Mouse (Mus musculus) forebrain, embryonic 16.5 days (tissue): ENCODE results near the gene Dguok. TPM values are rescaled to one million over a fixed set of nuclear protein-coding genes. Genes with fewer than 3 reads are reported as not detected.

ENCODE experiments used
- ATAC-seq: fragments of 200-750 bp; cut with Nextera tagmentation; 2 replicates; pipeline ENCODE4 v1.8.0; 2017; ENCODE audit warnings: mild to moderate bottlenecking, moderate library complexity
- H3K27ac ChIP-seq: fragments of 300-500 bp; sonication (generic); 2 replicates; pipeline ENCODE4 v1.5.1; 2014; ENCODE audit warnings: low read length, control low read depth
- H3K27me3 ChIP-seq: fragments of 300-500 bp; sonication (generic); replicated peaks from 2 replicates; pipeline ENCODE4 v1.6.1; 2014; ENCODE audit warnings: low read length; ENCODE audit not compliant: control insufficient read depth, insufficient read depth
- H3K36me3 ChIP-seq: fragments of 300-500 bp; sonication (generic); 2 replicates; pipeline ENCODE4 v1.6.1; 2014; ENCODE audit not compliant: control insufficient read depth, insufficient read depth
- H3K4me1 ChIP-seq: fragments of 300-500 bp; sonication (generic); replicated peaks from 2 replicates; pipeline ENCODE4 v1.6.1; 2014; ENCODE audit warnings: low read length; ENCODE audit not compliant: control insufficient read depth, insufficient read depth
- H3K4me2 ChIP-seq: fragments of 300-500 bp; sonication (generic); 2 replicates; pipeline ENCODE4 v1.6.1; 2014; ENCODE audit warnings: mild to moderate bottlenecking, low read length, control low read depth
- H3K4me3 ChIP-seq: fragments of 300-500 bp; sonication (generic); replicated peaks from 2 replicates; pipeline ENCODE4 v1.5.1; 2014; ENCODE audit warnings: mild to moderate bottlenecking, low read length, control low read depth
- H3K9ac ChIP-seq: fragments of 300-500 bp; sonication (generic); replicated peaks from 2 replicates; pipeline ENCODE4 v1.6.1; 2014; ENCODE audit warnings: low read depth, low read length, control low read depth
- H3K9me3 ChIP-seq: fragments of 300-500 bp; sonication (generic); 2 replicates; pipeline ENCODE4 v1.6.1; 2016; ENCODE audit warnings: low read length; ENCODE audit not compliant: control insufficient read depth
- WGBS: fragments of 180-500 bp; shearing (Covaris S2); extraction: QIAGEN DNeasy Blood & Tissue Kit; methylation state at CpG from one replicate; pipeline ENCODE4 v1.1.7; 2014; 5-methylcytosine and 5-hydroxymethylcytosine counted together
- polyA plus RNA-seq: library from polyadenylated mRNA; unstranded; fragments of >200 nt; fragmentation: Nextera tagmentation; extraction: Ambion mirVana; gene quantifications from 2 replicates; pipeline ENCODE4 v1.2.1, GENCODE M21; 2015

Dguok gene
- polyA plus RNA-seq: 73.1 and 77.2 TPM in 2 replicates

DNA sequence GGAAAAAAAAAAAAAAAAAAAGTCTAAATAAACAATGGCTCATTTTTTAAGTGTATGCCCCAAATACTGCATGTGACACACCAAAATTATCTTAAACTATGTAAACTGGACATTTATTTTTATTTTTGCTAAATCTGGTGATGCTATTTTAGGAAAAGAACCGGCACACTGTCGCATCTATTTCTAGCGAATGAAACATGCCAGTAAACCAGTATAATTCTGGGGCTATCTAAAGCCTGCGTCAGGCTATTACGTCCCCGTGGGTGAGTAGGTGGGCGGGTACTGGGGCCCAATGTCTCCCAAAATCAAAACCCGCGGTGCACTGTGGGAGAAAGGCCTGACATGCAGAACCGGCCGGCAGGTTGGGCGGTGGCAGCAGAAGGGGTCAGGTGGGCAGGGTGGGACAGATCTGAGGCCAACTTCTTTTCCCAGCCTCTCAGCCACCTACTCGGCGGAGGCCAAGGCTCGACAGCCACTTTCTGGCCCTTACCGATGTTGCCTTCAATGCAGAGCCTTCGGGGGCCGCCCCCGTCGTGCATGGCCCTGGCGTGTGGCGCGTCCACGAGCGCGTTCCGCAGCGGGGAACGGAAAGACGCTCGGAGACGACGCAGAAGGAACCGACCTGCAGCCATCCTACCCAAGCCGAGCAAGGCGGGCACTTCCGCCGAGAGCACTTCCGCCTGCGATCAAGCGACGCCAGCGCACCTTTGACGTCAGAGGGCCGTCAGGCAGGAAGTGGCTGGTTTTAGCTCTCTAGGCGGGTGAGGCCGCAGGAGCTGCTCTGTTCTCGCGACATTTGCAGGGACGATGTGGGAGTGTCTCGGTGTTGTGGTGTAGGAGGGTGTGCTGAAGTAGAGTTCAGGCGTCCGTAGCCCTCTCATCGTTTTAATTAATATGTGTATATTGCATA is at the start of gene Dguok:
Gene Dguok, minus strand, starts transcription at position 712 of the 910 bp plus-strand sequence.
- Histone ChIP-seq H3K9ac (peak within 1 kb of the TSS; percentile 87), H3K36me3 (no peaks in the 10 kb centered on the region), H3K9me3 (no peaks in the 10 kb centered on the region), H3K27ac (peak within 1 kb of the TSS; percentile 97), H3K4me1 (peaks cover 17% of the 10 kb centered on the region), H3K4me2 (peak within 1 kb of the TSS; percentile 75), H3K4me3 (peak within 1 kb of the TSS; percentile 80), H3K27me3 (no peaks in the 10 kb centered on the region)
- WGBS: under 1% methylated on average over 54 of the region's 54 CpGs
- peak; percentile 99 for ATAC-seq

- no peaks in the 10 kb centered on the region for H3K9me3 ChIP-seq
- H3K4me1 ChIP-seq: no peaks in the 10 kb centered on the region
- no peak overlapping the region for H3K27ac ChIP-seq
- no peak overlapping the region for H3K9ac ChIP-seq
- no peak overlapping the region for H3K4me2 ChIP-seq
- peaks cover 17% of the 10 kb centered on the region for H3K36me3 ChIP-seq
- no peaks in the 10 kb centered on the region for H3K27me3 ChIP-seq
- 89% methylated on average over 6 of the region's 6 CpGs for WGBS
- no peak for ATAC-seq
- H3K4me3 ChIP-seq: no peak overlapping the region
These were observed 49.2 kb upstream of the Dguok start for GRCm38 (mm10) chr6:83555972-83556371.

GRCm38 (mm10) chr6:83548346-83548745 is 41.6 kb upstream of the Dguok start:
- Histone ChIP-seq H3K27me3 (no peaks in the 10 kb centered on the region), H3K27ac (no peak overlapping the region), H3K4me2 (no peak overlapping the region), H3K4me3 (no peak overlapping the region), H3K4me1 (no peaks in the 10 kb centered on the region), H3K36me3 (peaks cover 9% of the 10 kb centered on the region; the same call in 1 of the 2 replicates), H3K9me3 (no peaks in the 10 kb centered on the region), H3K9ac (no peak overlapping the region)
- 34% methylated on average over 5 of the region's 5 CpGs for whole genome bisulfite sequencing
- ATAC-seq: no peak

DNA sequence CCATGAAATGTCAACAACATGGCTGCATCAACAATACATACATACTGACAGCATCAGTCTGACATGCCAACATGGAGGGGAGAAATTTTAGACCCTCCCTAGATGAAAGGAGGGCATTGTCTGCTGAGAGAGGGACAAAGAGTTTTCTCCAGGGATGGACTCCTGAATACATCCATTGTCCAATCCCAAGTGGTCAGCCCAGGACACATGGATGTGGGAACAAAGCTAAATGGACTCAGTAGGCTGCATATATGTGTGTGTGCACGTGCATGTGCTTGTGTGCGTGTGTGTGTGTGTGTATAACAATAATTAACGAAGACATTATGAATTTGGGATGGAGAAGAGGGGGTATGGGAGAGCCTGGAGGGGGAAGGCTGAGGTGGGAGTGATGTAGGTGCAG is 39.0 kb upstream of the Dguok start:
- Histone ChIP-seq H3K27ac (no peak overlapping the region), H3K9ac (no peak overlapping the region), H3K4me3 (no peak overlapping the region), H3K9me3 (no peaks in the 10 kb centered on the region), H3K27me3 (no peaks in the 10 kb centered on the region), H3K4me2 (no peak overlapping the region), H3K36me3 (peaks cover 9% of the 10 kb centered on the region; the same call in 1 of the 2 replicates), H3K4me1 (no peaks in the 10 kb centered on the region)
- 81% methylated on average over 3 of the region's 3 CpGs for WGBS
- no peak for ATAC-seq

- Histone ChIP-seq H3K9me3 (no peaks in the 10 kb centered on the region), H3K27ac (0 out of 2 replicates have a peak overlapping the region, but pooled peaks have one; percentile 12), H3K36me3 (peaks cover 9% of the 10 kb centered on the region; the same call in 1 of the 2 replicates), H3K4me2 (no peak overlapping the region), H3K9ac (no peak overlapping the region), H3K4me3 (no peak overlapping the region), H3K4me1 (0 out of 2 replicates have a peak, but pooled peaks cover 4% of the 10 kb centered on the region), H3K27me3 (no peaks in the 10 kb centered on the region)
- WGBS: 52% methylated on average over 11 of the region's 11 CpGs
- ATAC-seq: peak; percentile 31; the same call in 1 of the 2 replicates
These were observed 35.1 kb upstream of the Dguok start for GRCm38 (mm10) chr6:83541756-83542456.

DNA sequence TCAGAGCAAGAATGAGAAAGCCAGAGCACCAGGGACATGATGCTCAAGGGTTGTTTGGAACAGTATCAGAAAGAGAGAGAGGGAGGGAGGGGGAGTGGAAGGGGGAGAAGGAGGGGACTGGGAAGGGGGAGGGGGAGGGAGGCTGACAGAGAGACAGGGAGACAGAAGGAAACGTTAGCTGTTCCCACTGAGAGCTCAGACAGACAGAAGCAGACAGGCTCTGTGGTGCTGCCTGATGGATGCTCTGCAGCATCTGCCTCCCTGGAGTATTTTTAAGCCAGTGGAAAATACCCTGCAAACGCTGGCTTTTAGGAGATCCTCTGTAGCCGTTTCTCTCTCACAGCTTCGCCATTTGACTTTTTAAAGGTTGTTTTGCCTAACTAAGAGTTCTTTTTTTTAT is 33.2 kb upstream of the Dguok start:
- Histone ChIP-seq H3K27me3 (no peaks in the 10 kb centered on the region), H3K4me1 (0 out of 2 replicates have a peak, but pooled peaks cover 4% of the 10 kb centered on the region), H3K4me3 (no peak overlapping the region), H3K9ac (no peak overlapping the region), H3K27ac (no peak overlapping the region), H3K9me3 (no peaks in the 10 kb centered on the region), H3K4me2 (no peak overlapping the region), H3K36me3 (peaks cover 4% of the 10 kb centered on the region; the same call in 1 of the 2 replicates)
- peak; percentile 58; the same call in 1 of the 2 replicates for ATAC-seq
- 47% methylated on average over 4 of the region's 4 CpGs for WGBS

GRCm38 (mm10) chr6:83536795-83537059 is 30.0 kb upstream of the Dguok start:
- Histone ChIP-seq H3K36me3 (no peaks in the 10 kb centered on the region), H3K4me3 (no peak overlapping the region), H3K27ac (no peak overlapping the region), H3K9ac (no peak overlapping the region), H3K9me3 (no peaks in the 10 kb centered on the region), H3K4me1 (0 out of 2 replicates have a peak, but pooled peaks cover 4% of the 10 kb centered on the region), H3K4me2 (no peak overlapping the region), H3K27me3 (no peaks in the 10 kb centered on the region)
- no peak for ATAC-seq
- WGBS: 57% methylated on average over 6 of the region's 6 CpGs

DNA sequence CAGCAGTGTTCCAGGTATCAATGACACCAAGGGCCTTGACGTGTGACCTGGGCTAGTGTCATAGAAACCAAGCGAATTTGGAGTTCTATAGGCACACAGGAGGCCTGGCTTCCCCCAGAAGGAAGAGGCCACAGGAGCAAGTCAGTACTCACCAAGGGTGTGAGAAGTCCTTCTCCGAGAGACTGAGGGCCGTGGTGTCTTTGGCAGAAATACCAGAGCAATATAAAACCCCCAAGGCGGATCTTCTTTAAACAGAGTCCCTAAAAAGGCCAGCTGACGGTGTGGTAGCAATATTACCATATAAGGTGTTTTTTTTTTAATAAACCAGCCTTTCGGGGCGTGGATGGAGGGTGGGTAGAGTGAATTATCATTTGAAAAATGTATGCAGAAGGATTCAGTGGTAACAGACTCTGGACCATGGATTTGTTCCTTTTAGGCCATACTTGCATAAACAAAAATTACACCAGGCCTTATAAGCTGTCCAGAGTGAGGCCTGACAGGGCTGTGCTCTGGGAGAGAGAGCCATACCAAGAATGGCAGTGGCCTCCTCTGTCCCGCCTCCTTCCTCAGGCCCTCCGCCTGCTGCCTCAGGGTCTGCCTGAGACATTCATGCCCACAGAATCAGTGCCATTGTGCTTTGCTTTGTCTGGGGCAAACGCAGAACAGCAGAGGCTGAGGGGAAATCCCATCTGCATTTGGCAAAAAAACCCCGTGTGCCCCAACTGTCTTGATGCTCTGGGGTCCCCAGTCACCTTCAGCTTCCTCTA is 29.4 kb upstream of the Dguok start, which contains the start of gene Actg2:
Gene Actg2, minus strand, starts transcription at position 238 of the 767 bp plus-strand sequence.
- no peak for ATAC-seq
- H3K4me3 ChIP-seq: no peak within 1 kb of the TSS
- 64% methylated on average over 12 of the region's 12 CpGs for WGBS
- H3K27me3 ChIP-seq: no peaks in the 10 kb centered on the region
- no peak within 1 kb of the TSS for H3K4me2 ChIP-seq
- H3K27ac ChIP-seq: no peak within 1 kb of the TSS
- no peaks in the 10 kb centered on the region for H3K9me3 ChIP-seq
- H3K9ac ChIP-seq: no peak within 1 kb of the TSS
- 0 out of 2 replicates have a peak, but pooled peaks cover 4% of the 10 kb centered on the region for H3K4me1 ChIP-seq
- H3K36me3 ChIP-seq: no peaks in the 10 kb centered on the region
